Mouse (Mus musculus): ENCODE measurements around the gene Acvr2b.

Gene Acvr2b

GRCm38 (mm10) chr9:119408898-119409664 lies 7.2 kb downstream of the Acvr2b start:
- DNase-seq (ENCODE audit: low spot score) = no peak

GRCm38 (mm10) chr9:119409864-119410263 lies 7.9 kb downstream of the Acvr2b start:
- DNase-seq (ENCODE audit: low spot score) = no peak

GRCm38 (mm10) chr9:119418025-119418424 lies 16.1 kb downstream of the Acvr2b start:
- peak; percentile 5 for DNase-seq (ENCODE audit: low spot score)

- no peak for DNase-seq (ENCODE audit: low spot score)
Measured at GRCm38 (mm10) chr9:119419852-119420438, 18.0 kb downstream of the Acvr2b start.

GRCm38 (mm10) chr9:119425217-119425975 lies 23.5 kb downstream of the Acvr2b start:
- DNase-seq (ENCODE audit: low spot score) = no peak

- no peak for DNase-seq (ENCODE audit: low spot score)
Measured at GRCm38 (mm10) chr9:119425976-119426415, 24.1 kb downstream of the Acvr2b start.

- DNase-seq (ENCODE audit: low spot score) = no peak
Measured at GRCm38 (mm10) chr9:119426483-119426882, 24.6 kb downstream of the Acvr2b start.

GRCm38 (mm10) chr9:119430311-119430710 lies 28.4 kb downstream of the Acvr2b start:
- DNase-seq (ENCODE audit: low spot score) = peak; percentile 56

- DNase-seq (ENCODE audit: low spot score) = no peak
Measured at GRCm38 (mm10) chr9:119435855-119436254, 33.9 kb downstream of the Acvr2b start.

GRCm38 (mm10) chr9:119438065-119438464 lies 36.1 kb downstream of the Acvr2b start:
- DNase-seq (ENCODE audit: low spot score) = no peak

- no peak for DNase-seq (ENCODE audit: low spot score)
Measured at GRCm38 (mm10) chr9:119438498-119439000, 36.6 kb downstream of the Acvr2b start.

- peak; percentile 97 for DNase-seq (ENCODE audit: low spot score)
Measured at GRCm38 (mm10) chr9:119444738-119445429, 43.0 kb downstream of the Acvr2b start, which contains the start of gene Exog. Gene Exog (plus strand): TSS chr9:119444943.

GRCm38 (mm10) chr9:119445737-119446136 lies 43.8 kb downstream of the Acvr2b start:
- no peak for DNase-seq (ENCODE audit: low spot score)

- no peak for DNase-seq (ENCODE audit: low spot score)
Measured at GRCm38 (mm10) chr9:119455967-119456366, 54.0 kb downstream of the Acvr2b start.

- peak; percentile 70 for DNase-seq (ENCODE audit: low spot score)
Measured at GRCm38 (mm10) chr9:119457122-119457521, 55.2 kb downstream of the Acvr2b start.

GRCm38 (mm10) chr9:119460410-119460809 lies 58.5 kb downstream of the Acvr2b start:
- DNase-seq (ENCODE audit: low spot score) = no peak

GRCm38 (mm10) chr9:119465056-119465455 lies 63.1 kb downstream of the Acvr2b start:
- no peak for DNase-seq (ENCODE audit: low spot score)

- no peak for DNase-seq (ENCODE audit: low spot score)
Measured at GRCm38 (mm10) chr9:119465595-119465994, 63.7 kb downstream of the Acvr2b start.

GRCm38 (mm10) chr9:119469691-119470353 lies 67.9 kb downstream of the Acvr2b start:
- DNase-seq (ENCODE audit: low spot score) = no peak

- no peak for DNase-seq (ENCODE audit: low spot score)
Measured at GRCm38 (mm10) chr9:119472412-119472918, 70.5 kb downstream of the Acvr2b start.

- no peak for DNase-seq (ENCODE audit: low spot score)
Measured at GRCm38 (mm10) chr9:119473011-119473410, 71.1 kb downstream of the Acvr2b start.

Data from testis, postnatal 14 days (tissue).